ENCODE assay signal across 15 mouse cellular contexts in the genomic region with DNA sequence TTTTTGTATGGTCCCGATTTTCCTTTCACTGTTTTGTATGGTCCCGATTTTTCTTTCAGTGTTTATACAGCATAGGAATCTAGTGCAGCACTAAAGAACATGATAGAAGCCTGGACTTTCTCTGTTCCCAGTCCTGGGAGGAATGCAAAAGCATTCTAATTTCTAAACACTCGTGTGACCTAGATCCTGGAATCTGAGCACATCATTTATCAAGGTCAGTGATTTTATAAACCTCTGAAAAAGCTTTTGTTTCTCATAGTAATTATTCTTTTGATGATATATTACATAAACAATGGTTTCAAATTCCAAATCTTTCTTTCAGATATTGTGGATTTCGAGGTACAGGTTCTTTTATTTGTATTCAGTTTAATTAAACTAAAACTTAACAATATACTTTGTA.
"Had no signal": no experiment of that assay in that cellular context is flagged by ENCODE, and none has a peak within 500 bp of the region (broad histone marks: within the 10 kb centered on the region; RNA-seq: fewer than 3 reads in every experiment).

No protein-coding gene starts in this region.

- DNase-seq: heart, postnatal 10 days; heart, postnatal 14 days; heart, postnatal 36 days; heart, postnatal 4 days; kidney, adult 11 months; kidney, adult 18-20 months; kidney, adult 2 months; kidney, adult 8-10 months; kidney, adult 9 months; kidney, postnatal 10 days; kidney, postnatal 14 days; kidney, postnatal 25 days; kidney, postnatal 36 days; layer of hippocampus, adult 9-11 months; layer of hippocampus, postnatal 36 days had no signal
